Mouse (Mus musculus): ENCODE results near the gene Rbms1.

The Rbms1 gene

DNA sequence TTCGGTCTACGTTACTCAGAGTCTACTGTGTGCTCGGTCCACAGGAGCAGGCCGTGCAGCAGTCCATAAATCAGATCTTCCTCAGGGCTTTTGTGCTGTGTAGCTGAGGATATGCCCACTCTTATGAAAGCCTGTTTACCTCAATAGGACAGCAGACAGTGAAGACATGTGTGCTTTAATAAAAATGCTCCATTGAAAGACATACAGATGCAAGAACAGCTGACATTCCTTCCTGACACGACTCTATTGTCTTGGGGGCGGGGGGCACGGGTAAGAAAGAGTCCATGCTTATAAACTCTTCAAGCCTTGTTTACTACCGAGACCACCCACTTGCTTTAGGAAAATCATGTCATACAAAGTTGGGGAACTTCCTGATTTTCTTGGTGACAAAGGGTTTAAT, 196.6 kb downstream of the Rbms1 start:
- no peak for DNase-seq (ENCODE audit: low spot score in 2 of 2)

DNA sequence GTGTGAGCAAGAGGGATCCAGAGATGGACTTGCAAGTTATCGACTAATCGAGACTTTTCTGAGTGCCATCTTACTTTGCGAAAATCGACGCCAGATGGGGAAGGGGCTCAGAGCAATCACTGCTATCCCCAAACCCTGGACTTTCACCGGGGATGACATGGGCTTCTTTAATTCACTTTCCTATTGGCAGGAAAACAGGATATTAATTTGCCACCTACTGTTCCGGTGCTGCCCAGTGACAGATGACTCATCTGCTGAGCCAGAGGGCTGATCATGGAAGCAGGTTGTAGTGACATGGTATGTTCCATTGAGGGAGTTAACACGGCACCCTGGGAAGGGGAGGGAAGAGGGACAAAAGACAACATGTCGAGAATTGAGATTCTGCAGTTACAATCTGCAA, 206.8 kb downstream of the Rbms1 start:
- DNase-seq (ENCODE audit: low spot score in 2 of 2), result no peak

DNA sequence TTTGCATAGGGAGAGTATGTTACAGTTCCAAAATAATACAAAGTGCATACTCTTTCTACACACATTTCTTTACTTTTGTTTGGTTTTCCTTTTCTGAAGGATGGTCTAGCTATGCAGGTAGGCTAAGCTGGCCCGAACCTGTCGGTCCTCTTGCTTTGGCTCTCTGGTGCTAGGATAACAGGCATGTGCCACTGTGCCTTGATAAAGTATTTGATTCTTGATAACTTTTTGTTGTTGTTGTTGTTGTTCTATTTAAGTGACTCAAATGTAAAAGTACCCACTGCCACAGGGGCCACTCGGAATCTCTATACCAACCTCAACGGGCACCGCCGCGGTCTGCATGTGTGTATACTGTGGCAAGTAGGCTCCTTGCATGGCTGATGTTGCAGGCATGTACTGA, 207.9 kb downstream of the Rbms1 start:
- DNase-seq (ENCODE audit: low spot score in 2 of 2), result no peak

DNA sequence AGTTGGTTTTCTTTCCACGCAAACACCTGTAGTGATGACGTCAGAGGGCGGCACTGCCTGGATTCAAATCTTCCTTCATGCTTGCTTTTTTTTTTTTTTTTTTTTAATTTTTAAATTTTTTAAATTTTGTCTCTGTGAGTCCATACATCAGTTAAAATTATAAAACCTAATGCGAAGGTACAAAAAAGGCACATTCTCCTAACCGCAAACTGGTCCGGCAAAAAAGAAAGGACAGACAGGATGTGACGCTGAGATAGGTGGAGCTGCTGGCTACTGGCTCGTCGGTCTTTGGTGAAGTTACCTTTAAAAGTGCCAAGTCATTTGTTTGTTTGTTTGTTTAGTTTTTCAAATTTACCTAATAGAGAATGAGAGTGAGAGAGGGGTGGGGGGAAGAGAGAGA, 211.7 kb downstream of the Rbms1 start:
- no peak for DNase-seq (ENCODE audit: low spot score in 2 of 2)

DNA sequence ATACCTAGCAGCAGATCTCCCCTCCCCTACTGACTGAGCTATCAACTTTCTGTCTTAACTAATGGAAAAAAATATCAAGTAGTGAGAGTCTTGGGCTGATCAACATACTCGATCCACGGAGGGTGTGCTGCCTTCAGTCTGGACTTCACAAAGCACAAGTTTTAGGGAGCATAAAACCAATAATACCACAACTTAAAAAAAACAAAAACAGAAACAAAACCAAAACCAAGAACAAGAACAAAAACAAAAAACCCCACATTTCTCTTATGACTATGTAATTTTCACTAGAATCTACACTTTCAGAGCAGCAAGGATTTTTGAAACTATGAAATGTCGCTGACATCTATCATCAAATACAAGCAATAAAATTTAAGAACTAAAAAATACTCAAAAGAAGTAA, 212.4 kb downstream of the Rbms1 start:
- DNase-seq (ENCODE audit: low spot score in 2 of 2), result no peak

DNA sequence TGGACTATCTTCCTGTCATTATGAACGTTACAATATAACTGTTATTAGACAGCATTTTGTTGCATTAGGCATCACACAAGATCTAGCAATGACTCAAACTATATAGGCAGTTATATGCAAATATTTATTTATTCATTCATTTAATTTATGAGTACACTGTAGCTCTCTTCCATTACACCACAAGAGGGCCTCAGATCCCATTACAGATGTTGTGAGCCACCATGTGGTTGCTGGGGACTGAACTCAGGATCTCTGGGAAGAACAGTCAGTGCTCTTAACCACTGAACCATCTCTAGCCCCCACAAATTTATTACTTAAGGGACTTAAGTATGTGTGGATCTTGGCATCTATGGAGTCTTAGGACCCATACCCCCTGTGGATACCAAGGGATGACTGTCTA, 214.4 kb downstream of the Rbms1 start:
- no peak for DNase-seq (ENCODE audit: low spot score in 2 of 2)

DNA sequence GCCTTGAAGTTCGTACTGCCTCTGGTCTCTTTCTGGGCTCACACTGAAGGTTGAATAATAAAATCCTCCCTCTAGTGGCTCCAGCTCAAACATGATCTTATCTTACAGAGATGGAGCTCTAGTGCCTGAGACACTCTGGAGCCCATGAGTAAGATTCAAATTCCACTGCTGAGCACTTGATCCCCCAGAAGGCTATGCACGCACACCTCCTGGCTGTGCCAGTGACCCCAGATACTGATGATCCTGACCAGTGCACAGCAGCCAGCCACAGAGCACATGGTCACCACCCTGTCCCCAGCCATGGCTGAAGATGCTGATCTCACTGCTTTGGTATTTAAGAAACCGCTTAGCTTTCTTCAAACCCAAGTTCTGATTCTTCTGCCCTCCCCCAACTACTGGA, 215.4 kb downstream of the Rbms1 start:
- DNase-seq (ENCODE audit: low spot score in 2 of 2), result no peak

DNA sequence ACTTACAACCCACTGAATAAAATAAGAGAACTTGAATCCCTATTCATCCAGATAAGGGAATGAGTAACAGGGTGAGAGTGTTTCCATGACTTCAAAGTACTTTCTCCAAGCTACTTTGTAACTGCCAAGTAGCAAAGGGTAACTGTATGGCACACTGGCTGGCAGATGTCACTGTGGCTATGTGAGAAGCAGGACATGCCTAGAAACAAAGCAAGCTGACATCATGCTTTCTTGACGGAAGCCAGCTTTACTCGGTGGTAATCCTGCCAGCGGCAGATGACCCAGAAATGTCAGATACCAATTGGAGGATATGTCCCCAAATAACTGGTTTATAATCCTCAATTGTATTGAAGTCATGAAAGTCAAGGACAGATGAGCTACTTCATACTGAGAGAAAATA, 218.3 kb downstream of the Rbms1 start:
- DNase-seq (ENCODE audit: low spot score in 2 of 2), result no peak

DNA sequence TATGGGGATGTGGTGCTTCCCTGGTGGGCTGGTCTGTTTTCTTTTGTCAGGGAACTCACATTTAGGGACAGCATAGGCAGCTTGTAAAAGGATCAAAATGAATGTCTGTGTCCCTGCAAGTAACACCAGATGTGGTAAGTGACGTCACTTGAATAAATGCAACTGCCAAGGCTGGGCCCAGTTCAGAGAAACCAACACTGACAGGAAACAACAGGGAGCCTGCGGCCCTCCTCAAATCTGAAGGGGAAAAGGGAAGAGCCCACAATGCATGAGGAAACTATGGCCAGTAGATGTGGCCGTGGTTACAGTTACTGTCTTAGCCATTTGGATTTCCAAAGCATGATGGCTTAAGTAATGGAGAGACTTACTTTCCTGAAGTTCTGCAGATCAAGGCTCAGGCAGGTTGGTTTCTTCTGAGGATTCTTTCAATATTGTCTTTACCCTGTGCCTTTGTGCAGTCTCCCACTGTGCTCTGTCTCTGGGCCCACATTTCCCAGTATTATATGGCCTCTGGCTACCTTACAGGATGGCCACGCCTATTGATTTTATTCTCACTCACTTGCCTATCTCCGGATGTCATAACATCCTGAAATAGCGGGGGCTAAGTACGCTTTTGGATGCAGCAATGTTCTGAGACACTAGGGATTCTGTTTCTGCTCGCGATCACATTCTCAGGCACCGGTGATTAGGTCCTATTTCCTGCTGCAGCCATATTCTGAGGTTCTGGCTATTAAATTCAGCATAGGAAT, 223.4 kb downstream of the Rbms1 start:
- DNase-seq (ENCODE audit: low spot score in 2 of 2), result no peak

DNA sequence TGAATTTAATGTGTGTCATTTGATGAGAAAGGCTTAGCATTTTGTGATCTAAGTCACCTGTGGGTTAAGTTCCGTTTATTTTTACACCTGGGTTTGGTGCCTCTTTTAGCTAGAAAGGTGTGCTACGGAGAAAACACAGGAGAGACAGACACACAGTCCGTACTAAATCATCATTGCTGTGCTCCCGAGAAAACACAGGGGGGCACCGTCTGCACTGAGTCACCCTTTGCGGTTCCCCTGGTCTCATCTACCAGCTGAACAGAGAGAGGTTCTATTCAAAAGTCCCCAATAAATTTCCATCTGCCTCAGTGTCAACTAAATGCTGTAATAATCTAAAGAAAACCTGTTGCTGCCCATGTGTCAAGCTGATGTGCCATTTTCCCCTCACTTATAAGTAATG, 232.1 kb downstream of the Rbms1 start:
- no peak for DNase-seq (ENCODE audit: low spot score in 2 of 2)

DNA sequence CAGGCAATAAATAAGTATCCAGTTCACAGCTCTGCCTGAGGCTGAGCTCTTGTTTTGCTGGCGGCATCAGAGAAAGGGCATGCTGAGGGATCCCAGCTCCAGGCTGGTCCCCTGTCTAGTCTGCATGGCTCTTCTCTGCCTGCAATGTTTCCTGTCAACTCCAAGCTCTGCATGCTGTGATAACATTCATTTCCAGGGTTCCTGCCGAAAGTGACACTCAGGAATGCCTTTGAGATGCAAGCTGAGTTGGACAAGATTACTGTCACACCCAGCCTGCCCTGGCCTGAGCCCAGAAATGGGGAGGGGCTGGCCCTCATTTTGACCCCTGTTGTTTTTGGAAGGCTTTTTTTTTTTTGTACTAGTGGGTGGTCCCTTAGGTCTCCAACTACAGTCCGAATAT, 233.0 kb downstream of the Rbms1 start:
- no peak for DNase-seq (ENCODE audit: low spot score in 2 of 2)

DNA sequence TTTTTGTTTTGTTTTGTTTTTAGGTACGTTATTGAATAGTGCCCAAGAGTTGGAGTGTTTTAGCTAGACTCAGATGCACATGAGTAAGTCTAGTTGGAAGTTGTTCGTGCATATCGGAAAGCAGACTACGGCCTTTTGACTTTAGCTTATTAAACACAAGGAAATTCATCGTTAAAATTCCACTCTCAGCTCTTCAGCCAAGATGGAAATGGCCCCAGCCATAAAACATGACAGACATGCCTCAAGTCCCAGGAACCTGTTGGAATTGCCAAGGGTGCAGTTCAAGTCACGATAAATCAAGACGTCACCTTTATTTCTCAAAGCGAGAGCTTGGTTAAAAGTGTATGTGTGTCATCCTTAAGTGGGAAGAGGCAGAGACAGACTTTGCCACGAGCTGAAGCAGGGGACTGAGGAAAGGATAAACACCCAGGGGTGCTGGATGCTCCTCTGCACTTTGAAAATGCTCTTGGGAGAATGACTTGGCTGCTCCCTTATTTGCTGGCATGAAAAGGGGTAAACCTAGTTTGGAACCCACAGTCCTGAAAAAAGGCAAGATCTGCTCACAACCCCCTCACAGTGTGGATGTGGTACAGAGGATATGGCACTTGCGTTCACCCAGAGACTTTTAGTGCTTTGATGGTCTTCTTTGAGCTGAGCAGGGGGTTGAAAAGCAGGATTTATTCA, 233.9 kb downstream of the Rbms1 start:
- no peak for DNase-seq (ENCODE audit: low spot score in 2 of 2)

DNA sequence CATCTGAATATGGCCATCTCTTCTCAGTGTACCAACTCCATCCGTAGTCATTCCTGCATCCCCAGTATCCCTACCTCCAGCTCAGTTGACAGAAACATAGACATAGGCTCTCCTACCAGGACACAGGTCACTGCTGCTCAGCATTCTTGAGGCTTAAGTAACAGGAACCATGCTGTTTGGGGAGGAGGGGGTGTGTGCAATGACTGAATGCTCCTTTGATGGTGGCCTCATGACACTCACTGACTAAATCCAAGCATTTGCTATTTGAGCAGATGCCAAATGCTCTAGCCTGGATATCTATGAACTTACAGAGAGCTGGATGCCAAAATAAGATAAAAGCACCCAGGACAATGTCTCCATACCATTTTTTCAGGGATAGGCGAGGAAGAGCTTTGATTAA, 238.3 kb downstream of the Rbms1 start:
- no peak for DNase-seq (ENCODE audit: low spot score in 2 of 2)

DNA sequence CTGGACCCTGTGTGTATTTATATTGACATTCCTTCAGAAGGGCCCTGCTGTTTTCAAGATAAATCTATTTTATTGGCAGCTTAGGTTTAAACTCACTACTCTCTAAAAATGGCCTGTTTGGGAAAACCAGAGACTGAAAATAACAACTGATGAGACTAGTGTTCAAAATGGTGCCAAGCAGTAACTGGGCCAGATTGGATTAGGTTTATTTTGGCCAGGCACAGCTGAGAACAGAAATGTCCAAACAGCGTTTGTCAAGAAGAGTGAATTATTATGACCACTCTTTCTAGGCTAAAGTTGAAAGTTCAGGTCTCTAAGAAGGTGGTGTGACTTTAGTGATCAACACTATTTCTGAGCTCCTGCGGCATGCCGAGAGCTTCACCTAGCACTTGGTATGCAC, 240.0 kb downstream of the Rbms1 start:
- no peak for DNase-seq (ENCODE audit: low spot score in 2 of 2)

DNA sequence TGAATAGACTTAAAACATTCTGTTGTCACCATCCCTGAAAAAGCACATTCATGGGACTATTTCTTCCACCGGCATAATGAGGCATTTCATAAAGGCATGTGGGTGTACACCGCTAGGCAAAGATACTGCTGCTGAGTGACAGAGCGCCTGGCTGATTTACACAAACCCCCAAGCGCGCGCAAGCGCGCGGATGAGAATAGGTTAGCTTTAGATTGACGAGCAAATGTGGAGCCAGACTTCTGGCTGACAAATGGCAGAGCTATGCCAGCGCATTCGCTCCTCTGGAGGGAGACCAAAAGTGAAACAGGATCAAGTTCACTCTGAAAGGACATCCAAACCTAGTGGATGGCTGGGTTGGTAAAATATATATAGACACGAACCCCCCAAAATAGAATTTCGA, 240.5 kb downstream of the Rbms1 start, which contains the start of gene Itgb6:
Itgb6 (minus strand) TSS at position 130 of the 400 bp plus-strand sequence.
- peak; percentile 38 to 67 for DNase-seq (ENCODE audit: low spot score in 2 of 2)

DNA sequence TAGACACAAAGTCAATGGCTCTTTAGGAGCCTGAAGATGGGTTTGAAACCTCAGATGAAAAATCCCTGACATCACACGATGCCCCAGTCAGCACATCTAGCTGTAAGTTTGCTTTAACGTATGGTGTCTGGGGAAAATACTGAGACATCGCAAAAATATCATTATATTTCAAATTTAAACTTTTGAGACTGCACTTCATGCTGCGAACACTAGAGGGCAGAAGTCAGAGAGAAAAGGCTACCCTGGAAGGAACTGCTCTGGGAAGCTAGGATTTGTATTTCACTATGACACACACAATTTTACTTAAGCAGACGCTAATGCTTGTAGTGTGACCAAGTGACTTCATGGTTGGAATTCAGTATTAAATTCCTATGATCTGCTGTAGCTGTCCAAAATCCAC, 242.1 kb downstream of the Rbms1 start:
- no peak for DNase-seq (ENCODE audit: low spot score in 2 of 2)

DNA sequence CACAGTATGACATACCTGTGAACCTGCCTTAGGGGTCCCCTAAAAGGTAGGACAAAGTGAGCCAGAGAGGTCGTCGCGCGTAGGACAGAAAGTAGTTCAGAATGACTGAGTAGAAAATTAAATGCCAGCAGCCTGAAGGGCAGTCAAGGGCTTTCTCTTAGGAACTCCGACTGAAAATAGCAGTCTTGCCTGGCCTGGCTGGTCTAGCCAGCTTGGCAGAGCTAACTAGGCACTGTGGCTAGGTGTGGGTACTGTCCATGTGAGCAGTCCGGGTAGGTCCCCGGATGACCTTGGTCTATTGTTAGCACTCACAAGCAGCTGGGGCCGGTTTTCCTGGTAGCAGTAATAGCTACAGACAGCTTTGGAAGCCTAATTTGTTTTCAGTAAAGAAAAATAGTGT, 242.8 kb downstream of the Rbms1 start:
- DNase-seq (ENCODE audit: low spot score in 2 of 2), result no peak

DNA sequence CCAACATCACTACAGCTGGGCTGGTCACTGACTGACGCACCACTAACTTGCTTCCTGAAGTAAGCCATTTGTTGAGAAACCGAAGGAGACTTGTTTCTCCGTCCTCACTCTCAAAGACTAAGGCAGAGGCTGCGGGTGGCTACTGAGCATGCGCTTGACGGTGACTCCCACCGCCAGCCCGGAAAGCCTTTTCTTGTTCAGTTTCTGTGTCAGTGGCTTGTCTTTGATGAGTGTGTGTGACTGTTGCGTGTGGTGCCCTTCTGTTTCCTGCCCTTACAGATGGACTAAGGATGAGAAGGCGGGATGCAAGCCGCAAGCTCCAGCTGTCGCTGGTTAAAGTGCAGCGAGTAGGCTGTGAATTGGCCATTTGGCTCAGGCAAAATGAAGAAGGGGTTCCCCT, 245.6 kb downstream of the Rbms1 start:
- peak; percentile 14 to 27 for DNase-seq (ENCODE audit: low spot score in 2 of 2)

DNA sequence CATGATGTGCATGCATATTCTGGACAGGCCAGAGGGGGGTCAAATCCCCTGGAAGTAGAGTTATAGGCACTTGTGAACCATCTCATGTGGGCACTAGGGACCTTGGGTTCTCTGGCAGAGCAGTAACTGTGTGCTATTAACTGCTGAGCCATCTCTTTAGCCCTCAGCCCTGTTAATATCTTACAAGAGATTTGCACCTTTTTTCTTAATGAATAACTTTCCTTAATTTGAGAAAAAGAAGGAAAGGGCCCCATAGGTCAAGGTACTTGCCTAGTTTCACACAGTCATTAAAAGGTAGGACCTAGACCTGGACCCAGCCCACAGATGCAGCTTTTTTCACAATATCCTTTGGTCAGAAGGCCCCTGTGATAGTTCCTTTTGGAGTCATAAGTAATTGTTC, 246.4 kb downstream of the Rbms1 start:
- DNase-seq (ENCODE audit: low spot score in 2 of 2), result no peak

DNA sequence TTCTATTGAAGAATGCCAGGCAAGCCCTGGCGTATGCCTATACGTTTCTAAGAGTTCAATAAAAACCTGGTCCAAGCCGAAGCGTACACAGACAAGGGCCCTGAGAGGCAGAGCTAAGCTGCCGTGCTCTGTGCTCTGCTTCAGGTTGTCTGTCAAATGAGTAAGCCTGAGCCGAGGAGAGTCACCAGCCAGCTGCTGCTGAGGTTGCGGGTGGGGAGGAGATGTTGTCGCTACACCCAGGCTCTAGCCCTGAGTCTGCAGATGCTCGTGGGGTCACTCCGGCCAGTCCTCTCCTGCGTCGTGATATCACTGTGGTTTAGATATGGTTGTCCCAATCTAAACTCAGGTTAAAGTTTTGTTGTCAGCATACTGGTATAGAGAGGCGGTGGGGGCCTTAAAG, 247.2 kb downstream of the Rbms1 start:
- no peak for DNase-seq (ENCODE audit: low spot score in 2 of 2)

DNA sequence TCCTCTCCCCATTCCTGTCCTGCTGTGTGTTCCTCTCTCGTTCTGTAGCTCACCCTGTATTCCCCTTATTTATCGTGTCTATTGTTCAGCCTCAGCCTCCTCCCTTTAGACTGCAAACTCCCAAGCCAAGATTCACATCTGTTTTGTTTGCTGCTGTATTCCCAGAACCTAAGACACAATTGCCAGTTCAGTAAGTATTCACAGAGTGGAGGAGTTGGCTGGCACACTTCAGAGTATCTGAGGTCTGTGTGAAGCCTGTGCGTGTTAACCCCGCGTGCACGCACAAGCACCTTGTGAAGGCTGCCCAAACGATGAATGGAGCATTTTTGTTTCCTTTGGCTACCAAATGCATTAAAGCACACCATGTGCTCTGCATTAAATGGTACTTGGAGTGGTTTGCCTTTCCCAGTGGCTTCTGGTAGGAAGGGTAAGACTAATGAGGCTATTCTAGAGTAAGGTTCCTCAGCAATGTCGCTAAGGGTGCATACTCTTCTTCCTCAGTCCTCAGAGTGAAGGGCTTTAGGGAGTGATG, 248.0 kb downstream of the Rbms1 start:
- no peak for DNase-seq (ENCODE audit: low spot score in 2 of 2)

DNA sequence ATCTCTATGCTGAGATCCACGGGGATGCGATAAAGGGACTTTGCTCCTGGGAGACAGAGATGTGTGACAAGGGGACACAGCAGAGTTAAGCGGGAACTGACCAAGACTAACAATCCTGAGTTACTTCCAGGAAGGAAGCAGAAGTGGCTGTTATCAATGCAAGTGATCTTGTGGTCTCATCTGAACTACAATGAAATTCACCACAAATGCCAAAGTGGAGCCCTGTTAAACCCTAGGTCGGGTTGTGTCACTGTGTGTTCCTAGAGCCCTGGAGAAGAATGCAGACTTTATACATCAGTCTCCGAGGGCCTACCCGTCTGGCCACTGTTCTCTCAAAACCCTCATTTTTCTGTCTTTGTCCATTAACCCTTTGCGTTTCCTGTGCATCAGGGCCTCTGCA, 248.5 kb downstream of the Rbms1 start:
- DNase-seq (ENCODE audit: low spot score in 2 of 2), result no peak

DNA sequence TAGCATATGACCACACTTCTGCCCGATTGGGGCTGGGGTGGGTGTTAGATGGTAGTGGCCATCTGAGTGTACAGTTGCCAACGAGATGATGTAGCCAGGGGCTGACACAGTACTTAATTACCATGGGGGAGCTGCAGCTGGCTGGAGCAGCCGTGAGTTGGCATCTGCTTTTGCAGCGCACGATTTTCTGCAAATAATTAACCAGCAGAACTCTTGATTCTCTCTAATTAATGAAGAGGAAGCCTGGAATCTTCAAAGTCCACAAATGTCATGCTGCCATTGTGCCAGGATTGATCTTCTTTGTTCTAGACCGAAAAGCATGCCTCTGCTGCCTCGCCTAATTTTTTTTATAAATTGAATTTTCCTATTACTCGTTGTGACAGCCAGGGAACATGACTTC, 249.1 kb downstream of the Rbms1 start:
- no peak for DNase-seq (ENCODE audit: low spot score in 2 of 2)

Measured in right cerebral cortex, postnatal 36 days (tissue).